Mouse (Mus musculus) midbrain, embryonic 16.5 days (tissue): ENCODE measurements around the gene Gbgt1. TPM values are rescaled to one million over a fixed set of nuclear protein-coding genes. Genes with fewer than 3 reads are reported as not detected.

ENCODE experiments used
- ATAC-seq: fragments of 200-750 bp; cut with Nextera tagmentation; 2 replicates; pipeline ENCODE4 v1.8.0; 2017; ENCODE audit warnings: moderate TSS enrichment
- H3K27ac ChIP-seq: fragments of 300-500 bp; sonication (generic); 2 replicates; pipeline ENCODE4 v1.5.1; 2014; ENCODE audit warnings: mild to moderate bottlenecking, low read length, mixed read lengths
- H3K27me3 ChIP-seq: fragments of 300-500 bp; sonication (generic); 2 replicates; pipeline ENCODE4 v1.6.1; 2014; ENCODE audit warnings: low read depth, low read length, mixed read lengths; ENCODE audit not compliant: control insufficient read depth, insufficient read depth
- H3K36me3 ChIP-seq: fragments of 300-500 bp; sonication (generic); 2 replicates; pipeline ENCODE4 v1.6.1; 2014; ENCODE audit warnings: mild to moderate bottlenecking, low read length, moderate library complexity, mixed read lengths; ENCODE audit not compliant: control insufficient read depth, insufficient read depth
- H3K4me1 ChIP-seq: fragments of 300-500 bp; sonication (generic); 2 replicates; pipeline ENCODE4 v1.6.1; 2014; ENCODE audit warnings: mild to moderate bottlenecking, low read length, mixed read lengths; ENCODE audit not compliant: control insufficient read depth, insufficient read depth
- H3K4me2 ChIP-seq: fragments of 300-500 bp; sonication (generic); 2 replicates; pipeline ENCODE4 v1.6.1; 2014; ENCODE audit warnings: mild to moderate bottlenecking, low read length, mixed read lengths
- H3K4me3 ChIP-seq: fragments of 300-500 bp; sonication (generic); 2 replicates; pipeline ENCODE4 v1.5.1; 2014; ENCODE audit warnings: low read depth, mild to moderate bottlenecking, low read length, moderate library complexity, mixed read lengths
- H3K9ac ChIP-seq: fragments of 300-500 bp; sonication (generic); 2 replicates; pipeline ENCODE4 v1.6.1; 2014; ENCODE audit warnings: low read depth, low read length, mixed read lengths
- H3K9me3 ChIP-seq: fragments of 300-500 bp; sonication (generic); replicated peaks from 2 replicates; pipeline ENCODE4 v1.6.1; 2014; ENCODE audit warnings: mild to moderate bottlenecking, low read length, mixed read lengths; ENCODE audit not compliant: control insufficient read depth, poor library complexity, severe bottlenecking
- WGBS: fragments of 180-500 bp; shearing (Covaris S2); extraction: QIAGEN DNeasy Blood & Tissue Kit; methylation state at CpG from one replicate; pipeline ENCODE4 v1.1.7; 2014; 5-methylcytosine and 5-hydroxymethylcytosine counted together
- polyA plus RNA-seq: library from polyadenylated mRNA; unstranded; fragments of >200 nt; fragmentation: Nextera tagmentation; extraction: Ambion mirVana; gene quantifications from 2 replicates; pipeline ENCODE4 v1.2.1, GENCODE M21; 2015

Gbgt1 gene
- polyA plus RNA-seq, 1 experiment from 2014 or later: 1.1 TPM

DNA sequence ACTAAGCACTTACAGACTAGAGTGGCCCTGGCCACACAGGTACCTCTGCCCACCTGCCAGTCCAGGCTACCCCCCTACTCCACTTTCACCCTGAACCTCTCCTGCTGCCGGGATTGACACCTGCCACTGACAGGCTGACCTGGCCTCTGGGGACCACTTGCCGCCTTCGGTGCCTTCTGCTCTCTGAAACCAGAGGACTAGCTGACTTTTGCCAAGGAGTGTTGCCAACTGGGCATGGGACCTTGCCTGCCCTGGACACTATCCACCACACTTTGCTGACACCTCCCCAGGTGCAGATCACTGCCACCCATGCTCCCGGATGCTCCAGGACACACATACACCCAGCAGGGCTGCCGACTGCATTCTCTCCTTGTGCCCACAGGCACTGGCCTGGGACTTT, 55.6 kb downstream of the Gbgt1 start:
- WGBS: 96% methylated on average over 5 of the region's 5 CpGs
- no peak overlapping the region for H3K27ac ChIP-seq
- no peak overlapping the region for H3K4me3 ChIP-seq
- no peak for ATAC-seq
- H3K4me2 ChIP-seq: no peak overlapping the region
- H3K9ac ChIP-seq: no peak overlapping the region
- no peaks in the 10 kb centered on the region for H3K4me1 ChIP-seq
- H3K27me3 ChIP-seq: no peaks in the 10 kb centered on the region
- peaks cover 58% of the 10 kb centered on the region for H3K36me3 ChIP-seq
- no peaks in the 10 kb centered on the region for H3K9me3 ChIP-seq

Other genes starting within 250 kb of the Gbgt1 start
- 19.8 and 22.7 TPM in 2 replicates for gene Ppp1r26, start 50.1 kb upstream of the Gbgt1 start, polyA plus RNA-seq
- 3.5 and 4.1 TPM in 2 replicates for gene 1700007K13Rik, start 30.6 kb upstream of the Gbgt1 start, polyA plus RNA-seq
- gene Mrps2, start 28.8 kb upstream of the Gbgt1 start, polyA plus RNA-seq: 45.7 and 47.8 TPM in 2 replicates
- 2.3 and 3.6 TPM in 2 replicates for gene Gm10134, start 9.2 kb downstream of the Gbgt1 start, polyA plus RNA-seq
- gene Ralgds, start 16.2 kb downstream of the Gbgt1 start, polyA plus RNA-seq: 78.4 and 82.0 TPM in 2 replicates
- gene Cel, start 66.5 kb downstream of the Gbgt1 start, polyA plus RNA-seq: not detected in 2 replicates
- 42.3 and 46.3 TPM in 2 replicates for gene Gtf3c5, start 86.9 kb downstream of the Gbgt1 start, polyA plus RNA-seq
- not detected in 2 replicates for gene Gfi1b, start 125.1 kb downstream of the Gbgt1 start, polyA plus RNA-seq
- 30.4 and 37.9 TPM in 2 replicates for gene Tsc1, start 144.3 kb downstream of the Gbgt1 start, polyA plus RNA-seq
- gene Spaca9, start 202.8 kb downstream of the Gbgt1 start, polyA plus RNA-seq: 1.8 and 2.8 TPM in 2 replicates
- 3.4 and 4.5 TPM in 2 replicates for gene Ak8, start 203.3 kb downstream of the Gbgt1 start, polyA plus RNA-seq